Mouse (Mus musculus) hindbrain, embryonic 11.5 days (tissue): Measurements from ENCODE around the gene Myog. TPM values are rescaled to one million over a fixed set of nuclear protein-coding genes. Genes with fewer than 3 reads are reported as not detected.

Experiments
- ATAC-seq: fragments of 200-750 bp; cut with Nextera tagmentation; 2 replicates; pipeline ENCODE4 v1.8.0; 2017; ENCODE audit warnings: mild to moderate bottlenecking, moderate TSS enrichment, moderate library complexity; ENCODE audit not compliant: low FRiP score
- DNase-seq: peaks from one replicate; pipeline ENCODE4 v3.0.0-alpha.2; 2015; ENCODE audit warnings: low spot score
- H3K27ac ChIP-seq: fragments of 300-500 bp; sonication (generic); 2 replicates; pipeline ENCODE4 v1.5.1; 2014; ENCODE audit warnings: mild to moderate bottlenecking, low read depth, low read length
- H3K27me3 ChIP-seq: fragments of 300-500 bp; sonication (generic); 2 replicates; pipeline ENCODE4 v1.6.1; 2014; ENCODE audit warnings: mild to moderate bottlenecking, low read length, moderate library complexity, mixed read lengths; ENCODE audit not compliant: control insufficient read depth, insufficient read depth
- H3K36me3 ChIP-seq: fragments of 300-500 bp; sonication (generic); 2 replicates; pipeline ENCODE4 v1.6.1; 2014; ENCODE audit warnings: mild to moderate bottlenecking, low read length, moderate library complexity, mixed read lengths; ENCODE audit not compliant: control insufficient read depth, insufficient read depth
- H3K4me1 ChIP-seq: fragments of 300-500 bp; sonication (generic); replicated peaks from 2 replicates; pipeline ENCODE4 v1.6.1; 2014; ENCODE audit warnings: low read length, mixed read lengths; ENCODE audit not compliant: control insufficient read depth, insufficient read depth
- H3K4me2 ChIP-seq: fragments of 300-500 bp; sonication (generic); replicated peaks from 2 replicates; pipeline ENCODE4 v1.6.1; 2014; ENCODE audit warnings: mild to moderate bottlenecking, low read depth, low read length
- H3K4me3 ChIP-seq: fragments of 300-500 bp; sonication (generic); 2 replicates; pipeline ENCODE4 v1.5.1; 2014; ENCODE audit warnings: low read depth, low read length
- H3K9ac ChIP-seq: fragments of 300-500 bp; sonication (generic); 2 replicates; pipeline ENCODE4 v1.6.1; 2014; ENCODE audit warnings: low read depth, low read length
- H3K9me3 ChIP-seq: fragments of 300-500 bp; sonication (generic); 2 replicates; pipeline ENCODE4 v1.6.1; 2016; ENCODE audit warnings: low read length; ENCODE audit not compliant: control insufficient read depth
- WGBS: fragments of 180-500 bp; shearing (Covaris S2); extraction: QIAGEN DNeasy Blood & Tissue Kit; methylation state at CpG from one replicate; pipeline ENCODE4 v1.1.7; 2014; 5-methylcytosine and 5-hydroxymethylcytosine counted together
- polyA plus RNA-seq: library from polyadenylated mRNA; unstranded; fragments of >200 nt; fragmentation: Nextera tagmentation; extraction: Ambion mirVana; gene quantifications from 2 replicates; pipeline ENCODE4 v1.2.1, GENCODE M21; 2014

The Myog gene
- polyA plus RNA-seq, 1 experiment from 2014 or later, result 5.5 TPM

- H3K4me1 ChIP-seq, result no peaks in the 10 kb centered on the region; the same call in 1 of the 2 replicates
- no peak overlapping the region for H3K9ac ChIP-seq
- no peak overlapping the region for H3K27ac ChIP-seq
- no peaks in the 10 kb centered on the region for H3K36me3 ChIP-seq
- H3K4me2 ChIP-seq, result no peak overlapping the region
- ATAC-seq, result no peak
- no peak for DNase-seq
- WGBS, result 85% methylated on average over 12 of the region's 12 CpGs
- H3K4me3 ChIP-seq, result no peak overlapping the region
- H3K9me3 ChIP-seq, result no peaks in the 10 kb centered on the region
- no peaks in the 10 kb centered on the region for H3K27me3 ChIP-seq
These were observed 46.4 kb downstream of the Myog start for GRCm38 (mm10) chr1:134335924-134336810.

GRCm38 (mm10) chr1:134336958-134337710 lies 47.3 kb downstream of the Myog start:
- WGBS, result 89% methylated on average over 11 of the region's 11 CpGs
- Histone ChIP-seq H3K27ac (no peak overlapping the region), H3K4me1 (no peaks in the 10 kb centered on the region; the same call in 1 of the 2 replicates), H3K9me3 (no peaks in the 10 kb centered on the region), H3K27me3 (no peaks in the 10 kb centered on the region), H3K36me3 (no peaks in the 10 kb centered on the region), H3K4me3 (no peak overlapping the region), H3K4me2 (no peak overlapping the region), H3K9ac (no peak overlapping the region)
- no peak for DNase-seq
- ATAC-seq, result no peak

- no peak for DNase-seq
- Histone ChIP-seq H3K4me3 (no peak overlapping the region), H3K4me1 (no peaks in the 10 kb centered on the region; the same call in 1 of the 2 replicates), H3K4me2 (no peak overlapping the region), H3K9me3 (no peaks in the 10 kb centered on the region), H3K27ac (no peak overlapping the region), H3K27me3 (no peaks in the 10 kb centered on the region), H3K36me3 (no peaks in the 10 kb centered on the region), H3K9ac (no peak overlapping the region)
- no peak for ATAC-seq
- WGBS, result 86% methylated on average over 7 of the region's 7 CpGs
These were observed 49.4 kb downstream of the Myog start for GRCm38 (mm10) chr1:134339162-134339561.

- no peak overlapping the region for H3K27ac ChIP-seq
- WGBS, result 92% methylated on average over 18 of the region's 18 CpGs
- H3K9me3 ChIP-seq, result no peaks in the 10 kb centered on the region
- no peaks in the 10 kb centered on the region for H3K36me3 ChIP-seq
- H3K27me3 ChIP-seq, result no peaks in the 10 kb centered on the region
- DNase-seq (no peak), ATAC-seq (no peak)
- H3K4me3 ChIP-seq, result no peak overlapping the region
- no peaks in the 10 kb centered on the region for H3K4me1 ChIP-seq
- H3K9ac ChIP-seq, result no peak overlapping the region
- no peak overlapping the region for H3K4me2 ChIP-seq
These were observed 50.2 kb downstream of the Myog start for GRCm38 (mm10) chr1:134339757-134340619.

- DNase-seq (no peak), ATAC-seq (no peak)
- Histone ChIP-seq H3K36me3 (peaks cover 5% of the 10 kb centered on the region; the same call in 1 of the 2 replicates), H3K4me3 (no peak overlapping the region), H3K9me3 (no peaks in the 10 kb centered on the region), H3K4me1 (no peaks in the 10 kb centered on the region), H3K27me3 (no peaks in the 10 kb centered on the region), H3K27ac (no peak overlapping the region), H3K9ac (no peak overlapping the region), H3K4me2 (no peak overlapping the region)
- 86% methylated on average over 5 of the region's 5 CpGs for WGBS
These were observed 52.0 kb downstream of the Myog start for GRCm38 (mm10) chr1:134341641-134342277.

Other genes starting within 250 kb of the Myog start
- 107 and 108 TPM in 2 replicates for gene Btg2, start 210.9 kb upstream of the Myog start, polyA plus RNA-seq
- gene Chit1, start 178.7 kb upstream of the Myog start, polyA plus RNA-seq, result not detected in 2 replicates
- 1.1 and 2.0 TPM in 2 replicates for gene Chil1, start 107.8 kb upstream of the Myog start, polyA plus RNA-seq
- gene Mybph, start 96.5 kb upstream of the Myog start, polyA plus RNA-seq, result 1.4 and 3.7 TPM in 2 replicates
- gene Adora1, start 54.6 kb upstream of the Myog start, polyA plus RNA-seq, result 0.24 and 0.25 TPM in 2 replicates
- 1.9 and 2.1 TPM in 2 replicates for gene Ppfia4, start 42.9 kb downstream of the Myog start, polyA plus RNA-seq
- gene Tmem183a, start 72.0 kb downstream of the Myog start, polyA plus RNA-seq, result 126 and 128 TPM in 2 replicates
- not detected in 2 replicates for gene 4933406M09Rik, start 96.0 kb downstream of the Myog start, polyA plus RNA-seq
- gene Cyb5r1, start 115.6 kb downstream of the Myog start, polyA plus RNA-seq, result 26.1 and 26.7 TPM in 2 replicates
- gene Adipor1, start 125.4 kb downstream of the Myog start, polyA plus RNA-seq, result 77.7 and 81.7 TPM in 2 replicates
- gene Klhl12, start 165.5 kb downstream of the Myog start, polyA plus RNA-seq, result 26.4 and 32.9 TPM in 2 replicates
- gene Rabif, start 204.7 kb downstream of the Myog start, polyA plus RNA-seq, result 51.8 and 54.5 TPM in 2 replicates